Mouse (Mus musculus) common myeloid progenitor, adult 5-6 weeks (primary cell): ENCODE data around the gene Prkaa2. TPM values are rescaled to one million over a fixed set of nuclear protein-coding genes. Genes with fewer than 3 reads are reported as not detected.
"Not testable (repeated sequence)": the region's sequence is repeated elsewhere in the genome, so short reads cannot be mapped to it uniquely, and the experiment has no call there.

Source experiments
- ATAC-seq: replicated peaks from 2 replicates; pipeline ENCODE4 v1.8.0; 2016; ENCODE audit warnings: low read depth, mild to moderate bottlenecking, moderate TSS enrichment, inconsistent platforms; ENCODE audit not compliant: poor library complexity, severe bottlenecking
- total RNA-seq: library from RNA; stranded (forward); fragments of 200-1000, 187-1606 nt; gene quantifications from 2 replicates; pipeline ENCODE4 v1.2.3, GENCODE M21; 2017

Prkaa2 gene
- total RNA-seq, 1 experiment from 2014 or later: 0.05 TPM

GRCm38 (mm10) chr4:105033153-105033552 is 76.5 kb downstream of the Prkaa2 start:
- no peak for ATAC-seq

GRCm38 (mm10) chr4:105031104-105031503 is 78.6 kb downstream of the Prkaa2 start:
- ATAC-seq: no peak

- ATAC-seq: no peak
Measured at GRCm38 (mm10) chr4:105027278-105027677, 82.4 kb downstream of the Prkaa2 start.

- ATAC-seq: no peak
Measured at GRCm38 (mm10) chr4:105016006-105016613, 93.6 kb downstream of the Prkaa2 start.

GRCm38 (mm10) chr4:105015496-105015895 is 94.2 kb downstream of the Prkaa2 start:
- ATAC-seq: no peak

GRCm38 (mm10) chr4:105013718-105014117 is 96.0 kb downstream of the Prkaa2 start:
- ATAC-seq: no peak

- ATAC-seq: peak; percentile 77
Measured at GRCm38 (mm10) chr4:105007360-105008018, 102.2 kb downstream of the Prkaa2 start.

- not testable (repeated sequence) for ATAC-seq
Measured at GRCm38 (mm10) chr4:105004649-105005048, 105.0 kb downstream of the Prkaa2 start.

GRCm38 (mm10) chr4:105004135-105004534 is 105.6 kb downstream of the Prkaa2 start:
- ATAC-seq: 0 out of 2 replicates have a peak, but pooled peaks have one; percentile 29

GRCm38 (mm10) chr4:105001736-105002135 is 108.0 kb downstream of the Prkaa2 start:
- ATAC-seq: no peak

GRCm38 (mm10) chr4:104999702-105000101 is 110.0 kb downstream of the Prkaa2 start:
- ATAC-seq: no peak

GRCm38 (mm10) chr4:104993140-104993874 is 116.4 kb downstream of the Prkaa2 start:
- peak; percentile 76 for ATAC-seq

- no peak for ATAC-seq
Measured at GRCm38 (mm10) chr4:104992271-104992670, 117.4 kb downstream of the Prkaa2 start.

GRCm38 (mm10) chr4:104990686-104991085 is 119.0 kb downstream of the Prkaa2 start:
- ATAC-seq: no peak

GRCm38 (mm10) chr4:104990016-104990415 is 119.7 kb downstream of the Prkaa2 start:
- ATAC-seq: no peak

- no peak for ATAC-seq
Measured at GRCm38 (mm10) chr4:104988709-104989108, 121.0 kb downstream of the Prkaa2 start.

GRCm38 (mm10) chr4:104988102-104988501 is 121.6 kb downstream of the Prkaa2 start:
- ATAC-seq: no peak

- ATAC-seq: peak; percentile 54
Measured at GRCm38 (mm10) chr4:104987631-104988030, 122.1 kb downstream of the Prkaa2 start.

- no peak for ATAC-seq
Measured at GRCm38 (mm10) chr4:104985960-104986632, 123.6 kb downstream of the Prkaa2 start.
